Mouse (Mus musculus): ENCODE data around the gene Gm44511. TPM values are rescaled to one million over a fixed set of nuclear protein-coding genes. Genes with fewer than 3 reads are reported as not detected.

The Gm44511 gene
- total RNA-seq (2021), result not detected

DNA sequence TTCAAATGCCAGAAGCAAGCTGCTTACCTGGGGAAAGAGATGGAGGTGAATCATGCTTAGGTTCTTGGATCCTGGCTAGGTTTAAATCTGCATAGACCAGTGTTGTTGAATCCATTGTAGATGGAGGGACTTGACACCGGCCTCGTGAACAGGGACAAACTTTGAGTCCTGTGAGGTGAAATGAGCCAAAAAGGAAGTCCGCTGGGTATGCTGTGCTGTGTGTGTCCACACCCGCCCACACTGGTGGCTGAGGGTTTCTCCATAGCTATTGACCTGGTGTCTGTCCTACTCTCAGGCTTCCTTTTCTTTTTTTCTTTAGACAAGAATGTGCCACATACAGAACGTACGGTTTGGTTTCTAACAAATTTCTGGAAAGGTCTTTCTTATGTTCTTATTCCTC lies at the start of gene Gm44511, which contains the start of gene Klrb1b:
Gene Gm44511 (minus strand): TSS at position 184 of the 400 bp plus-strand sequence.
Gene Klrb1b (minus strand): TSS at position 200 of the 400 bp plus-strand sequence.
- intact Hi-C loops (cut with DNase I), result no loop called here
- no peak for DNase-seq

DNA sequence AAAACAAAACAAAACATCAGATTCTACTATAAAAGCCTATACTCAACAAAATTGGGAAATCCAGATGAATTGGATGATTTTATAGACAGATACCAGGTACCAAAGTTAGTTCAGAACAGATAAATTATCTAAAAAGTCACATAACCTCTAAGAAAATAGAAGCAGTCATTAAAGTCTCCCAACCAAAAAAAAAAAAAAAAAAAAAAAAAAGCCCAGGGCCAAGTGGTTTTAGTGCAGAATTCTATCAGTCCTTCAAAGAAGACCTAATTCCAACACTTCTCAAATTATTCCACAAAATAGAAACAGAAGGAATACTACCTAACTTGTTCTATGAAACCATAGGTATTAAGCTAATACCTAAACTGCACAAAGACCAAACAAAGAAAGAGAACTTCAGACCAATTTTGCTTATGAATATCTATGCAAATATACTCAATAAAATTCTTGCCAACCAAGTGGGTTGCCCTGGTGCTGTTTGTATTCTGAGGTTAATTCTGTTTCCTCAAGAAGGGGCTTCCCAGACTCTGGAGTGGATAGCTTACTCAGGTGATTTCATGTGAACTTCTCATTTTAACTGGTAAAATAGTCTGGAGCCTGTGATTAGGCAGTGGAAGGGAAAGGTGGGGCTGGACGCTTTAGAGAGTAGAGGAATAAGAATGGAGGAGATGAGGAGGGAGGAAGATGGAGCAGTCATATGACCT lies 45.9 kb upstream of the Gm44511 start:
- intact Hi-C loops (cut with DNase I), result loop anchor here (1.0 kb wide), 1 partner anchor 13 kb away; no protein-coding TSS in a partner anchor
- DNase-seq, result no peak

DNA sequence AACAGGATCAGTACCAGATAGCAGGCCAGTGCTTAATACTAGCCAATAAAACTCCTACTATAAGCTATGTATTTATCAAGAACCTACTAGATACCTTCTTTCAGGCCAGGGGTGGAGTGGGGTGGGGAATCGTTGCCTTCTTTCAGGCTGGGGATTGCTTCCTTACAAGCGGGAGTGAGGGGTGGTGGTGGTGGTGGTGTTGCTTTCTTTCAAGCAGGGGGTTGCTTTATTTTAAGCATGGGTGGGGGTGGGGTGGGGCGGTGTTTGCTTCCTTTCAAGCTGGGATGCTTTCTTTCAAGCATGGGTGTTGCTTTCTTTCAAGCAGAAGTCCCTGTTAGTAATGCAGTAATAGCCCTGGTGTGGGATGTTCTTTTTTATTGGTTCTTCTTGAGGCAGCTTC lies 42.7 kb upstream of the Gm44511 start:
- DNase-seq, result no peak
- intact Hi-C loops (cut with DNase I), result no loop called here

DNA sequence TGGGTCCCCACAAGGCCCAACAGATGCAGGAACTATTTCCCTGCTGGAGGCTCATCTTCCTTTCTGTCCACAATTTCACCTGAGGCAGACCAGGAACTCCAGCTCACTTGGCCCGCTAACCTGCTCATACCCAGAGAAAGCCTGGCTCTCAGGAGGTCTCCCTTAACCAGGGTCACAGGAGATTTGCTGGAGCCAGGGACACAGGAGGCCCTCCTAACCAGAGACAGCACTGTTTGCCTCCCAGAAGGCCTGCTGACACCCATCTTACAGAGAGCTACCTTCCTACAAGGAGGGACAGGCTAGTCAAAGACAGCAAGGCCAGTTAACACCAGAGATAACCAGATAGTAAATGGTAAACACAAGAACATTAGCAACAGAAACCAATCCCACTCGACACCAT lies 31.9 kb upstream of the Gm44511 start:
- intact Hi-C loops (cut with DNase I), result loop anchor here (5.0 kb wide), 1 partner anchor 104 kb away; no protein-coding TSS in a partner anchor

DNA sequence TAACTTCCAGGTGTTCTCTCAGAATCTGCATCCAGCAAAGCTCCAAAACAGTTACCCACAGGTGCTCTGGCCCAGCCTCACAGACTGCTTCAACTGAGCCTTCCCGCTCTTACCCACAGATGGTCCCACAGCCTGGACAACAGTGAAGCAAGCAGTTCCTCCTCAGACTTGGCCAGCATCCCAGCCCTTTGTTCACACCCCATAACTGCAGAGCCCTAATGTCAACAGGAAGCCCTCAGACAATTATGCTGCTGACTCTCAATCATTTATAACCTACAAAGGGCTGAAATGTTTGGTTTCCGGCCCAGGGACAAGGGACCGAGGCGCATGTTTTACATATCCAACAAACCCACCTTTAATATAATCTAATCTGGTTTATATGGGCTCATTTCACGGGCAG lies 30.1 kb upstream of the Gm44511 start:
- intact Hi-C loops (cut with DNase I), result loop anchor here (5.0 kb wide), 1 partner anchor 106 kb away; no protein-coding TSS in a partner anchor
- peak; percentile 75 to 82 for DNase-seq

More for the DNA sequence above, 31.9 kb upstream of the Gm44511 start:
- DNase-seq, result no peak

DNA sequence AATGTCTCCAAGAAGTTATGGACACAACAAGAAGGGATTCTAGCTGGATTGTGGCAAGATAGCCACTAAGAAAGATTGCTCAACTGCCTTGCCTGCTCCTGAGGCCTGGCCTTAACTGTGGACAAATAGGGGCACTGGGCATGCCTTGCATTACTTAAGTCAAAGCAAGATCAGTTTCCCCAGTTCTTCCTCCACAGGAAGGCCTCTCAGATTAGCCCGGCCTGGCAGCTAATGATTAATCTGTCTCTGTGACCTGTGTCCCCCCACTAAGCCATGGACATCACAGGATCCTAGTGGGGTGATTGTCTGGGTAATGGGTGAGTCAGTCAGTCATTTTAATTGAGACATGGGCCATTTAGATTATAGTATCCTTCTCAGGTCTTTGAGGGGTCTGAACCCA lies 29.4 kb upstream of the Gm44511 start:
- no peak for DNase-seq
- intact Hi-C loops (cut with DNase I), result loop anchor here (2.0 to 5.0 kb wide), 3 partner anchors 15 to 595 kb away; partner anchors contain the start of gene Clec1a

DNA sequence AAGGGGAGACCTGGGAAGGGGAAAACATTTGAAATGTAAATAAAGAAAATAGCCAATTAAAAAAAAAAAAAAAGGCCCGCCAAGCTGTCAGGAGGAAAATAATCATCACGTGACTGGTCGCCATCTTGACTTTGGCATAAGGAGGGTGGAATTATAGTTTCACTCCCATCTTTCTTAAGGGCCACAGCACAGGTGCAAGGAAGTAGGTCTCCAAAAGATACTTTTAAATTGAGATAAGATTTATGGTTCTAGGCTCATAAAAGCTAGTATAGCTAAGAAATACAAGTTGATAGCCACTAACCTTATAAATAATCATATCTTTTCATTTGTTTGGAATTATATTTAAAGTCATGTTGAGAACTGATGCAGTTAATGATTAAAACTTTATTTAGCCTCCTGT lies 28.8 kb upstream of the Gm44511 start:
- no peak for DNase-seq
- intact Hi-C loops (cut with DNase I), result loop anchor here (1.0 to 5.0 kb wide), 5 partner anchors 14 to 596 kb away; partner anchors contain the start of gene Clec1a

DNA sequence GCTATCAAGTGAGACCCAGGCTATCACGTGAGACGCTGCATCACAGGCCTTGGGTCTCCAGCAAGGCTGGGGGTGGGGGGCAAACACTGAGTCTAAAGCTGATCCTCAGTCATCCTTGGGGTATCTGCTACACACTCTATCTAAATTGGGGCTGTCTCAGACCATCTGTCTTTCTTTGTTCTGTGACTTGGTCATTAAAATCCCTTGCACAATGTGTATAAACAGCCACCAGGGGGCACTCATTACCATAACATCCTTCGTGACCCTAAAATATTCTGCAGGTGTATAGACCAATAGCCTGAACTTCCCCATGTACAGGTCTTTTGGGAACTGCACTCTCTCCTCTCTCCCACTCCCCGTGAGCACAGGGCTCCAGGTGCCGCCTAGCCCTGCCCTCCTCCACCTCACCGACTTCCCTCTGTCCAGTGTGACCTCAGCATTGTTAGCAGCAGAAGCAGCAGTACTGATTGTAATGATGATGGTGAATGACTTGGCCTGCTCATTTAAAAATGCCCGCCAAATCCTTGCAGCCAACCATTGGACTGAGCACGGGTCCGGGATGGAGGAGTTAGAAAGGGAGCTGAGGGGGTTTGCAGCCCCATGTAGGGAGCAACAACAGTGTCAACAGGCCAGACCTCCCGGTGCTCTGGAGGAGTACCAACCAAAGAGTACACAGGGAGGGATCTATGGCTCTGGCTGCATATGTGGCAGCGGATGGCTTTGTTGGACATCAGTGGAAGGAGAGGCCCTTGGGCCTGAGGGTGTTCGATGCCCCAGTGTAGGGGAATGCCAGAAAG lies 28.1 kb upstream of the Gm44511 start:
- intact Hi-C loops (cut with DNase I), result loop anchor here (1.0 to 2.0 kb wide), 4 partner anchors 13 to 597 kb away; partner anchors contain the start of gene Clec1a

DNA sequence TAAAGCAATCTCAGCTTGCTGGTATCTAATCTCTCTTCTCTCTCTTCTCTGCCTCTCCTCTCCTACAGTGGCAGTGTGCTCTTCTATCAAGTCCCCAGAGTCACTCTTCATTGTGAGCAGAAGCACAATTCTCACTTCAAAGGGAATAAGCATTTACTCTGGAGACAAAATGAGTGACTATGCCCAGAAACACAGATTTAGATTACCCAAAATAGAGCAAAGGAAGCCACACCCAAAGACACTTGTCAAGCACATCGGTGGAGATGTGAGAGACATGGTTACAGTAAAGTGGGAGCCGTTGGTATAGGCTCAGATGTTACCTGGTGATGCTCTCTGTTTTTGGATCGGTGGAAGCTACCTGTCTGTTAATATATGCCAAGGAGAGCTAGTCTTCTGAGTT lies 26.7 kb upstream of the Gm44511 start:
- intact Hi-C loops (cut with DNase I), result no loop called here

More for the DNA sequence above, 28.1 kb upstream of the Gm44511 start:
- DNase-seq, result peak; percentile 79 to 80

DNA sequence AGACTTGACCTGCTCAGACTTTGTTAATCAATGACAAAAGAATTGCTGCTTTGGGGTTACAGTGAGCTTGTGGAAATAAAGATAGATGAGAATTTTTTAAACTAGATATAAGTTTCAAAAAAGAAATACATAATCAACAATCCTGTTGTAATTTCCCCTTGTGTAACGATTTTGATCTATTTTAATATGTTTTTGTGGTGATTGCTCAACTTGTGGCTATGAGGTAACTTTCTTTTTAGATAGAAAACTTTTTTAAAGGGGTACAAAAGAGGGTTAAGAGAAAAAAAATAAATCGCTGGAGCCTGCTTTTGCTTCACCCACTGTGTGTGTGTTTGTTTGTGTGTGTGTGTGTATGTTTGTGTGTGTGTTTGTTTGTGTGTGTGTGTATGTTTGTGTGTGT lies 25.0 kb upstream of the Gm44511 start:
- intact Hi-C loops (cut with DNase I), result loop anchor here (2.0 kb wide), 1 partner anchor 516 kb away; no protein-coding TSS in a partner anchor
- no peak for DNase-seq

More for the DNA sequence above, 26.7 kb upstream of the Gm44511 start:
- DNase-seq, result no peak

DNA sequence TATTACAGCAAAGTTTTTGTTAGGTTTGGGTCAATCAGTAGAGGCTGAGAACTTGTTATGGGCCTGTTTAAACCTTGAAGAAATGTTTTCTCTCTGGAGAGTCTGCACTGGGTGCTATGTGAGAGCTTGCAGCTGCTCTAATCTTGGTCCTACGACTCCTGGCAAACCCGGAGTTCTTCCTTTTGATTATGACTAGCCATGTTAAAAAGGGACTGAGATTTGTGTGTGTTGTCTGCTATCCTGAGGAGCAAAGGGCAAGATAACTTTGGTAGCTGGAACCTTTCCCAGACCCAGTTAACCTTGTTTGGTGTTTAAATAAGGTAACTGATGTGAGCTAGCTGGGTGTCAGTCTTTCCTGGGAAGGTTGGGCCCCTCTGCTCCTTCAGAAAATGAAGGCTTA lies 24.6 kb upstream of the Gm44511 start:
- DNase-seq, result no peak
- intact Hi-C loops (cut with DNase I), result loop anchor here (2.0 kb wide), 1 partner anchor 516 kb away; no protein-coding TSS in a partner anchor

DNA sequence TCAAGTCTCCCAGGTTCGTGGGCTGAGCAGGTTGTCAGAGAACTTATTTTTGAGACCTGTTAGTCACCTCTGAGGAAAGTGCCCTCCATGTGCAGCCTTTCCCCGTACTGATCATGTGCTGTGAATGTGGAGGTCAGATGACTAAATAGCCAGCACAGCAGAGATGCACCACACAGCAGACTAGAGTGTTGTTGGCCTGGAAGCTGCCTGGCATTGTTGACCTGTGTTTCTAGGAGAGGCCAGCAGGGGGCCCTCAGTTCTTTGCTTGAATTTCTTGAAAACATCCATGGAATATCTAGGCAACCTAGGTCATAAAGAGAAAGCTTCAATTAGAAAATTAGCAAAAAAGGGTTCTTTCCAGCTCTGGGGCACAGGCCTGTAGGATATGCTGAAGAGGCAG lies 23.8 kb upstream of the Gm44511 start:
- DNase-seq, result peak; percentile 42 to 62
- intact Hi-C loops (cut with DNase I), result loop anchor here (2.0 to 5.0 kb wide), 2 partner anchors 327 to 517 kb away; no protein-coding TSS in a partner anchor

DNA sequence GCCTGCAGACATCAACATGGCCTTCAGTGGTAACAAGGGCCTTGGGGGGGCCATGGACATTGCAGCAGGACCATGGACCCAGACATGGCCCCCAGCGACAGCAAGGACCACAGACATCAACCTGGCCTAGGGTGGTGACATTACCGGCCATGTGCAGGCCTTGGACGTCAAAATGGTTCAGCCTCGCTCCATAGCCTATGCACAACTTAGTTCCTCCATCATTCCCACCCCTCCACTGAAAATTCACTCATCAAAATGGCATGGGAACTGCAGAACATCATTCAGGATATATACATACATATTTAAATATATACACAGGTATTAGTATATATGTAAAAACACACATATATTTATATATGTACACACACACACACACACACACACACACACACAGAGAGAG lies 21.3 kb upstream of the Gm44511 start:
- intact Hi-C loops (cut with DNase I), result loop anchor here (5.0 kb wide), 1 partner anchor 330 kb away; no protein-coding TSS in a partner anchor
- DNase-seq, result no peak

DNA sequence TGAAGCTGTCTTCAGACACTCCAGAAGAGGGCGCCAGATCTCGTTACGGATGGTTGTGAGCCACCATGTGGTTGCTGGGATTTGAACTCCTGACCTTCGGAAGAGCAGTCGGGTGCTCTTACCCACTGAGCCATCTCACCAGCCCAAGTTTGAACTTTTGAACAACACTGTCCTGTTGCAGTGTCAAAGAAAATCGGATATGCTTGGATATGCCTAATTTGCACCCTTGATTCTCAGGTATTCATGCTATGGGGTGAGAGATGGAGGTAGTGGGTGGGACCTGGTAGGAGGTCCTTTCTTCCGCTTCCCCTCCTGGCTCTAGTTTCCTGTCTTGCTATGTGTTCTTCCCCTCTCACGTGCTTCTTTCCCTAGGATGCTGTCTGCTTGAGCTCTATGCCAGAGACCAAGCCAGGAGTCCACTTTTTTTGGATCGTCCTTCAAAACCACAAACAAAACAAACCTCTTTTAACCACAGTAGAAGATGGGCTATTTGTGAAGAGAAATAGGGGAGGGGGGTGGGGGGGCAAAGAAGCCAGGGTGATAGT lies 20.0 kb upstream of the Gm44511 start:
- DNase-seq, result no peak
- intact Hi-C loops (cut with DNase I), result loop anchor here (5.0 kb wide), 1 partner anchor 331 kb away; no protein-coding TSS in a partner anchor

DNA sequence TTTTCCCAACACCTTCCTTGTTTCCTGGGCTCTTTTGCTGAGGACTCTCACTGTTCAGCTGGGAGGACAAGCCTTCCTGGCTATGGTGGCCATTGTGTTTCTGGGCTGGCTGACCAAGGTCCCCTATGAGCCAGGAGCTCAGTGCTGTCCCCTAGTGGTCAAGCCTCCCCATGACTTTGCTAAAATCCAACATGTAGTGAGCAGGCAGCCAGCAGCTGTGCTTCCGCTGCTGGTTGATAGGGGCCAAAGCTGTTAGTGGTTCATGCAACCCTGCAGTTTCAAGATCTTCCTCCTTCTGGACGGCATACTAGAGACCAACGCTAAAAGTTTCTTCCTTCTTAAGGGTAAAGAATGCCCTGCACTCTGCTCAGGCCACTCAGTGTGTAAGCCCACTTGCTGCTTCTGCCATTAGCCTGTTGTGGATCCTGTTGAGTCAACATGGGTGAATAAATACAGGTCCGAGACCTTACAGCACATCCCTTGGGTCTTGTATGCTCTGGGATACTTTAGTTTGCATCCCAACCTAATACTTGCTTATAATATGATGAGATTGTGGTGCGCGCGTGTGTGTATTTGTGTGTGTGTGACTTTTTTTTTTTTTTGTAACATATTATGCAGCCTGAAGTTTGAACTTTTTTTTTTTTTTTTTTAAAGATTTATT lies 19.3 kb upstream of the Gm44511 start:
- intact Hi-C loops (cut with DNase I), result loop anchor here (5.0 kb wide), 1 partner anchor 332 kb away; no protein-coding TSS in a partner anchor
- DNase-seq, result peak; percentile 91 to 92

DNA sequence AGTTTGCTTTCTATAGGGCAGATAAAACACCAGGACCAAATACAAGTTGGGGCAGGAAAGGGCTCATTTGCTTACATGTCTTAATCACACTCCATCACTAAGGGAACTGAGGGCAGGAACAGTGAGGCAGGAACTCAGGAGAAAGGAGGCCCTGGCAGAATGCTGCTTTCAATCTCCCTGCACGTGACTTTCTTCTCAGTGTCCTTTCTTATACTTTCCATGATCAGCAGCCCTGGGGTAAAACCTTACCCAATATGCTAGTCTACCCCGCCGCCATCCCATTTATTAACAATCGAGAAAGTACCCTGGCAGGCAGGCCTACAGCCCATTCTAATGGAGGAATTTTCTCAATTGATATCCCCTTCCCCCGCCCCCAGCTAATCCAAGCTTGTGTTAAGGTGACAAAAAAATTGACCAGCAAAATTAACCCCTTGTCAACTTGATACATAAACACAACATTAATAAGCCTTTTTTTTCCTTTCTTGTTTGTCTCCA lies 18.5 kb upstream of the Gm44511 start:
- DNase-seq, result no peak
- intact Hi-C loops (cut with DNase I), result loop anchor here (5.0 kb wide), 2 partner anchors 333 to 683 kb away; no protein-coding TSS in a partner anchor

DNA sequence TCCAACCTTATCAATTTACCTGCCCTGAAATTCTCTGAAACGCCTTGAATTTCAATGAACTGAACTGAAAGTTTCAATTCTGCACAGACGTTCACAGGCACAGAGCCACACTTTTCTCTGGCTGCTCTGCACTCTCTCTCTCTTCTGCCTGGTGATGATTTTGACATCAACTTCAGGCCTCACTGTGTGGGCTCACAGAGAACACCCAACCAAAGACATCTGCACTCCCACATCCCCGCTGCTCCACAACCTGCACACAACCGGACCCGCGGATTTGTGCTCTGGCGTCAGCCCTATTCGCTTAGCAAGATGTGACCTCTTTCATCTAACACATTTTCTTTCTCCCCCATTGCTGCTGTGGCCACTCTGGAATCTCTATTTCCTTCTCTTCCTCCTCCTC lies 18.0 kb upstream of the Gm44511 start:
- no peak for DNase-seq
- intact Hi-C loops (cut with DNase I), result loop anchor here (5.0 kb wide), 1 partner anchor 683 kb away; no protein-coding TSS in a partner anchor

DNA sequence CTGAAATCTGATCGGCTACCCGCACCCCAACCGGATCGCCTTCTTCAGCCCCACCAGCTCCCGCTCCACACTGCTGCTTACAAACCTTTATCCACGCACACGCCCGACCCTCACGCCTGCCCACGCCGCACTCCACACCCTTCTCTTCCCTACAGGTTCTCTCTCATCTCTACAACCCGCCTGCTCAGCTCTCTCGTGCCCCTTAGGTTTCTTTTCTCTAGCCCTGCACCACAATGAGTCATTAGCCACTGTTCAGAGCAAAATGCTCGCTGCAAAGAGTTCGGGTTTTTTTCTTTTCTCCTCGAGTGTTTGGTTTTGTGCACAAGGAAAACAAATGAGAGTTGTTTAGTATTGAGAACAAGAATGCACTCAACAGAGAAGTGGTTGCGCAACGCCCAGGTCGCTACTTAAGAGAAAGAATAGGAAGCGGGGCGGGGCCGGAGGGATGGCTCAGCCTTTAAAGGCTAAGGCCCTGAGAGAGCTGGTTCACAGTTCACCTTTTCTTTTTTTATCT lies 17.4 kb upstream of the Gm44511 start:
- intact Hi-C loops (cut with DNase I), result loop anchor here (5.0 kb wide), 1 partner anchor 684 kb away; no protein-coding TSS in a partner anchor
- DNase-seq, result peak; percentile 76 to 79

DNA sequence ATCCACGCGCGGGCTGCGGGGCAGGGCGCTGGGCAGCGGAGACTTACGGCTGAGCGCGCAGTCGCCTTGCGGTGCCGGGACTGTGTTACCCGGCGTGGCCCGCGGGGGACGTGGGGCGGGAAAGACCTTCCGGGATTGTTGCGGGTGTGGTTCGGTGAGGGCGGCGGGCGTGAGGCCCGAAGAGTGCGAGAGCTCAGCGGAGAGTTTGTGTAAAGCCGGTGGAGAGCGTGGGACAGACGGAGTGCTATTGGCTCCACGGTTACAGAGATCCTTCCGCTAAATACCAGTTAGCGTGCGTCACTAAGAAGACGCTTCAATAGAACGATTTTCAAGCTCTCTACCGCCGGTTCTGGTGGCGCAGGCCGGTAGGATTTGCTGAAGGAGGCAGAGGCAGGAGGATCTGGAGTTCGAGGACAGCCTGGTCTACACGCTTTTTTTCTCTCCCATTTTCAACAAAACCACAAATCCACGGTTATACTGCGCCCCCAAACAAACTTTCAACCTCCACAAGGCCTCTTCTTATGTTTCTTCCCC lies 16.9 kb upstream of the Gm44511 start:
- intact Hi-C loops (cut with DNase I), result loop anchor here (5.0 kb wide), 1 partner anchor 684 kb away; no protein-coding TSS in a partner anchor
- peak; percentile 90 to 94 for DNase-seq
